Mouse (Mus musculus) C2C12 (cell line): ENCODE results near the gene Gm17428.

ENCODE experiments used
- CTCF ChIP-seq: IDR thresholded peaks from one replicate; pipeline ENCODE4 v1.5.1; 2011; ENCODE audit not compliant: control insufficient read depth, insufficient read depth, insufficient read length
- MYOG ChIP-seq: IDR thresholded peaks from one replicate; pipeline ENCODE4 v1.6.1; 2011; ENCODE audit not compliant: control insufficient read depth, insufficient read length; ENCODE audit errors: extremely low read depth
- USF1 ChIP-seq: IDR thresholded peaks from one replicate; pipeline ENCODE4 v1.6.1; 2011; ENCODE audit warnings: low read depth, mild to moderate bottlenecking, control low read depth, moderate library complexity

DNA sequence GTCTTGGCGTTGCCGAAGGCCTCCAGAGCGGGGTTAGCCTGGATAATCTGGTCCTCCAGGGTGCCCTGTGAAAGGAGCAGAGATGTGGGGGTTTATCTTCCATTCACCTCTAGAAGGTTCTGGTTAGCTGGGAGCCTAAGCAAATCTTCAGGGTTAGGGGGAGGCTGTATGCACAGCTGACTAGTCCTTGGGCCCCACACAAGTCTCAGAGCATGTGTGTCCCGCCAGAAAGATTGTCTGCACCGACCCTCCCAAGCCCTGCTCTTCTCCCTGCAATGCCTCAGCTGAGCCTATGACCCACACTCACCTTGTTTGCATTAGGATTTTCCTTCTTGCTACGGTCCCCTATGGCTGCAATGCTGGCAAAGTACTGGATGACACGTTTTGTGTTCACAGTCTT, 14.0 kb upstream of the Gm17428 start:
- TF ChIP-seq CTCF = no peak
- no peak for TF ChIP-seq USF1
- TF ChIP-seq MYOG = no peak
